In genomic region chr12:105935441-105935880, GRCm38 (mm10) we compare ENCODE assay signal across 8 mouse cellular contexts.
A peak's percentile ranks its signal among the peaks of the same experiment; 100 is the strongest.
DNase-seq lines count a peak whose midpoint lies in the region; ATAC-seq and TF ChIP-seq lines count a peak whose summit lies in the region.

No protein-coding gene starts in this region.

- peak overlapping the region; percentile 58 for H3K4me2 ChIP-seq in heart, embryonic 16.5 days (ENCODE audit: low read depth, low read length)
- H3K4me2 ChIP-seq in forebrain, embryonic 11.5 days (ENCODE audit: low read depth, low read length, severe bottlenecking): peak overlapping the region; percentile 41; the same call in 1 of the 2 replicates

- peaks cover 5% of the 10 kb centered on the region for H3K9me3 ChIP-seq in heart, embryonic 16.5 days (replicated peaks; ENCODE audit: control insufficient read depth, low read length)
- no peaks in the 10 kb centered on the region for H3K9me3 ChIP-seq in forebrain, embryonic 11.5 days (ENCODE audit: control insufficient read depth, low read length)

- TF ChIP-seq POLR2A in bone marrow macrophage, adult 2 months (IDR thresholded peaks at IDR 0.05; ENCODE audit: borderline replicate concordance, low read depth, low read length): no peak

- H3K4me1 ChIP-seq in heart, embryonic 16.5 days (ENCODE audit: control insufficient read depth, insufficient read depth, low read length): no peaks in the 10 kb centered on the region
- peaks cover 14% of the 10 kb centered on the region for H3K4me1 ChIP-seq in bone marrow macrophage, adult 2 months (ENCODE audit: control insufficient read depth, insufficient read depth, low read length)
- H3K4me1 ChIP-seq in forebrain, embryonic 11.5 days (replicated peaks; ENCODE audit: control insufficient read depth, insufficient read depth, low read length): no peaks in the 10 kb centered on the region; the same call in 1 of the 2 replicates

- H3K36me3 ChIP-seq in heart, embryonic 16.5 days (ENCODE audit: control insufficient read depth, insufficient read depth): no peaks in the 10 kb centered on the region
- H3K36me3 ChIP-seq in forebrain, embryonic 11.5 days (ENCODE audit: control insufficient read depth, insufficient read depth, low read length): no peaks in the 10 kb centered on the region

- no peak for DNase-seq in heart, postnatal 14 days
- DNase-seq in forebrain, embryonic 11.5 days (ENCODE audit: low spot score): peak; percentile 67
- peak; percentile 45 to 61 for DNase-seq in layer of hippocampus, postnatal 14 days (ENCODE audit: low spot score in 2 of 2)
- peak; percentile 21 for DNase-seq in neural tube, embryonic 10.5 days (ENCODE audit: extremely low spot score, low spot score)
- no peak for DNase-seq in spleen, postnatal 10 days (ENCODE audit: low spot score in 2 of 2)
- DNase-seq in urinary bladder, postnatal 4 days (ENCODE audit: low spot score in 2 of 2): no peak

- no peak overlapping the region for H3K9ac ChIP-seq in heart, embryonic 16.5 days (ENCODE audit: low read length)
- H3K9ac ChIP-seq in forebrain, embryonic 11.5 days (ENCODE audit: low read length): no peak overlapping the region

- intact Hi-C loops in heart, postnatal 14 days (cut with DNase I): no loop called here

- ATAC-seq in heart, embryonic 16.5 days (replicated peaks; ENCODE audit: extremely low read depth, insufficient read depth, low FRiP score): no peak
- ATAC-seq in forebrain, embryonic 11.5 days (replicated peaks; ENCODE audit: low FRiP score): peak; percentile 63

- TF ChIP-seq CTCF in bone marrow macrophage, adult 2 months (IDR thresholded peaks at IDR 0.05; ENCODE audit: low read depth, low read length): no peak

- 7% methylated on average over 21 of the region's 22 CpGs for WGBS in heart, embryonic 16.5 days
- WGBS in forebrain, embryonic 11.5 days: 10% methylated on average over 18 of the region's 22 CpGs

- no peak overlapping the region for H3K27ac ChIP-seq in heart, embryonic 16.5 days (ENCODE audit: low read length)
- H3K27ac ChIP-seq in bone marrow macrophage, adult 2 months (ENCODE audit: insufficient read depth, low read depth, low read length): no peak overlapping the region
- no peak overlapping the region for H3K27ac ChIP-seq in forebrain, embryonic 11.5 days (ENCODE audit: low read depth, low read length)

- peak overlapping the region; percentile 41 for H3K4me3 ChIP-seq in heart, embryonic 16.5 days (ENCODE audit: low read length)
- peak overlapping the region; percentile 4; the same call in 1 of the 2 replicates for H3K4me3 ChIP-seq in bone marrow macrophage, adult 2 months (ENCODE audit: insufficient read depth, low read length)
- H3K4me3 ChIP-seq in forebrain, embryonic 11.5 days (ENCODE audit: low read depth, low read length): 0 out of 2 replicates have a peak overlapping the region, but pooled peaks have one; percentile 10

- peaks cover 12% of the 10 kb centered on the region for H3K27me3 ChIP-seq in heart, embryonic 16.5 days (ENCODE audit: control insufficient read depth, insufficient read depth, low read length)
- peaks cover 2% of the 10 kb centered on the region; the same call in 1 of the 2 replicates for H3K27me3 ChIP-seq in forebrain, embryonic 11.5 days (ENCODE audit: control insufficient read depth, insufficient read depth, low read length)

Comparison
In these comparisons a context has a peak if more than half of its experiments do, and no peak if none do; other contexts are left out.
1. DNase-seq: peak in forebrain, embryonic 11.5 days (single experiment), layer of hippocampus, postnatal 14 days (2 of 2) and neural tube, embryonic 10.5 days (single experiment); none in heart, postnatal 14 days (0 of 2), spleen, postnatal 10 days (0 of 2) and urinary bladder, postnatal 4 days (0 of 2).
2. Peak in every context shown above with its lines, with median percentiles within 50 percentile points of each other: H3K4me3 ChIP-seq.